Mouse (Mus musculus) neural tube, embryonic 15.5 days (tissue): ENCODE results near the gene Cldnd1. TPM values are rescaled to one million over a fixed set of nuclear protein-coding genes. Genes with fewer than 3 reads are reported as not detected.

Experiments
- ATAC-seq: fragments of 200-750 bp; cut with Nextera tagmentation; 2 replicates; pipeline ENCODE4 v1.8.0; 2017; ENCODE audit warnings: mild to moderate bottlenecking, moderate TSS enrichment, moderate library complexity; ENCODE audit not compliant: low FRiP score
- H3K27ac ChIP-seq: fragments of 300-500 bp; sonication (generic); replicated peaks from 2 replicates; pipeline ENCODE4 v1.5.1; 2015; ENCODE audit warnings: mild to moderate bottlenecking, inconsistent platforms
- H3K27me3 ChIP-seq: fragments of 300-500 bp; sonication (generic); replicated peaks from 2 replicates; pipeline ENCODE4 v1.6.1; 2015; ENCODE audit warnings: inconsistent platforms
- H3K36me3 ChIP-seq: fragments of 300-500 bp; sonication (generic); 2 replicates; pipeline ENCODE4 v1.6.1; 2015; ENCODE audit warnings: inconsistent platforms
- H3K4me1 ChIP-seq: fragments of 300-500 bp; sonication (generic); 2 replicates; pipeline ENCODE4 v1.6.1; 2015; ENCODE audit warnings: inconsistent platforms
- H3K4me2 ChIP-seq: fragments of 300-500 bp; sonication (generic); 2 replicates; pipeline ENCODE4 v1.6.1; 2015; ENCODE audit warnings: inconsistent platforms, mild to moderate bottlenecking, moderate library complexity
- H3K4me3 ChIP-seq: fragments of 300-500 bp; sonication (generic); replicated peaks from 2 replicates; pipeline ENCODE4 v1.5.1; 2015; ENCODE audit warnings: mild to moderate bottlenecking, inconsistent platforms
- H3K9ac ChIP-seq: fragments of 300-500 bp; sonication (generic); replicated peaks from 2 replicates; pipeline ENCODE4 v1.6.1; 2015; ENCODE audit warnings: mild to moderate bottlenecking, inconsistent platforms
- H3K9me3 ChIP-seq: fragments of 300-500 bp; sonication (generic); replicated peaks from 2 replicates; pipeline ENCODE4 v1.6.1; 2016; ENCODE audit warnings: inconsistent platforms
- WGBS: fragments of 180-500 bp; shearing (Covaris S2); methylation state at CpG from one replicate; pipeline ENCODE4 v1.1.7; 2015; ENCODE audit warnings: mixed read lengths; 5-methylcytosine and 5-hydroxymethylcytosine counted together
- polyA plus RNA-seq: library from polyadenylated mRNA; unstranded; fragments of >200 nt; fragmentation: Nextera tagmentation; extraction: Ambion mirVana; gene quantifications from 2 replicates; pipeline ENCODE4 v1.2.1, GENCODE M21; 2015

Cldnd1 gene
- polyA plus RNA-seq, 1 experiment from 2014 or later, result 141 TPM

DNA sequence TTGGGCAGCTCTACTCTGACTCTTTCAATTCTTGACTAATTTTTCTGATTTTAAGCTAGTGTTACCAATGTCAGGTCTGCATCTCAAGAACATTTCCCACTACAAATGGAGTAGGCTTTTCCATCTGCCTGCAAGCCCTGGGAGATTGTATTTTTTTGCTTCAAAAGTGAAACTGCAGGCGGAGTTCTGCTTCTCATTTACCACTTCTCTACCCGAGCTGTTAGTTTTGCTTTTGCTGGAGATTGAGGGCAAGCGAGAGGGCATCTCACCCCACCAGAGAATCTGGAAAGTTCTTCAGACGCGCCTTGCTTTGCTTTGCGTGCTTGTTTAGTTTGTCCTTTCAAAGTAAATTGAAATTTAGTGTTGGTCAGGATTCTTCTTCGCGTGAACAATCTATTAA lies 15.5 kb upstream of the Cldnd1 start:
- H3K4me1 ChIP-seq, result no peaks in the 10 kb centered on the region
- H3K4me2 ChIP-seq, result no peak overlapping the region
- no peaks in the 10 kb centered on the region for H3K9me3 ChIP-seq
- 80% methylated on average over 8 of the region's 8 CpGs for WGBS
- H3K36me3 ChIP-seq, result no peaks in the 10 kb centered on the region
- H3K4me3 ChIP-seq, result no peak overlapping the region
- H3K9ac ChIP-seq, result no peak overlapping the region
- H3K27me3 ChIP-seq, result no peaks in the 10 kb centered on the region
- ATAC-seq, result no peak
- H3K27ac ChIP-seq, result no peak overlapping the region

- WGBS, result 91% methylated on average over 1 of the region's 1 CpGs
- H3K27me3 ChIP-seq, result no peaks in the 10 kb centered on the region
- no peaks in the 10 kb centered on the region for H3K4me1 ChIP-seq
These were observed 14.6 kb upstream of the Cldnd1 start for GRCm38 (mm10) chr16:58713128-58713527.

GRCm38 (mm10) chr16:58715018-58715417 lies 12.7 kb upstream of the Cldnd1 start:
- Histone ChIP-seq H3K4me2 (no peak overlapping the region), H3K27ac (no peak overlapping the region), H3K4me1 (no peaks in the 10 kb centered on the region), H3K9ac (no peak overlapping the region), H3K4me3 (no peak overlapping the region), H3K27me3 (no peaks in the 10 kb centered on the region), H3K9me3 (no peaks in the 10 kb centered on the region), H3K36me3 (no peaks in the 10 kb centered on the region)
- no peak for ATAC-seq
- 70% methylated on average over 4 of the region's 4 CpGs for WGBS

More at GRCm38 (mm10) chr16:58713128-58713527, 14.6 kb upstream of the Cldnd1 start:
- H3K9me3 ChIP-seq, result no peaks in the 10 kb centered on the region
- H3K9ac ChIP-seq, result no peak overlapping the region
- H3K36me3 ChIP-seq, result no peaks in the 10 kb centered on the region
- no peak overlapping the region for H3K27ac ChIP-seq
- no peak for ATAC-seq
- no peak overlapping the region for H3K4me3 ChIP-seq
- no peak overlapping the region for H3K4me2 ChIP-seq

DNA sequence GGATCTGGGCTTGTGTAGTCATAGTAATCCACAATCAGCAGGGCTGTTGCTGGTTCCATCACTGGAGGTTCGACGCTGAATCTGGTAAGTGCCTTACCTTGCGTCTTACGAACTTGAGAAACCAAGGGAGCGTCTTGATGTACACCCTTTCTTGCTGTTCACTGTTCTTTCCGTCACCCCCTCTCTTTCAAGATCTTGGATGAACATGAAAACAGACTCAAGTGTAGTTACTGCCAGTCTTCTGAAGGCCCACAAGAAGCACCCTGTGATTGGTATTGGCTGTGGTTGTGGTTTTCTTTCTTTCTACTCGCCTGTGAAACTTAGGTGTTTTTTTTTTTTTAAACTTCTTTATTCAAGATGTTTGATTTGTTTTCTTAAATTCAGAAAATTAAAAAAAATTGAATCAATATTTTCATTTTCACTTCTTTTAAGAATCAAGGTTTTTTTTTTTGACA lies 9.0 kb upstream of the Cldnd1 start, which contains the start of gene Gpr15:
TSS of gene Gpr15 (minus strand) at position 405 of the 455 bp plus-strand sequence.
- H3K9ac ChIP-seq, result no peak within 1 kb of the TSS
- WGBS, result 95% methylated on average over 7 of the region's 7 CpGs
- H3K4me2 ChIP-seq, result no peak within 1 kb of the TSS
- H3K27me3 ChIP-seq, result no peaks in the 10 kb centered on the region
- H3K4me3 ChIP-seq, result no peak within 1 kb of the TSS
- no peaks in the 10 kb centered on the region for H3K4me1 ChIP-seq
- no peaks in the 10 kb centered on the region for H3K36me3 ChIP-seq
- H3K27ac ChIP-seq, result no peak within 1 kb of the TSS
- H3K9me3 ChIP-seq, result no peaks in the 10 kb centered on the region
- no peak for ATAC-seq

DNA sequence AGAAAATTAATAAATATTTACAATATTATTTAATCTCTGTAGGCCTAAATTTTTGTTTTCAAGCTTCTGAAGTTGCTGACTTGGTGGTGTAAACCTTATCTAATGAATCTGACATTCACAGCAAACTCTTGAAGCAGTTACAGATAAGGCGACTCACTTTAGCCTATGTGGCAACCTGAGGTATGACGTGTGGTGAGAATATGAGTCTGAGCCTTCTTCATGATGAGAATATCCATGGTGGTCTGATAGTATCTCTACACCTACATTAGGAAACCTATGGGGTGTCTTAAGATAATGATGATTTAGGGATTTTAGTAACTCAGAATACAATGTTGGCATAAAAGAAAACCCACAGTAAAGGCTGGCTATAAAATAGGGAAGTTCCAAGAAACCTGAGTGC lies 5.4 kb upstream of the Cldnd1 start:
- Histone ChIP-seq H3K9ac (no peak overlapping the region), H3K36me3 (no peaks in the 10 kb centered on the region), H3K4me2 (no peak overlapping the region), H3K4me1 (no peaks in the 10 kb centered on the region), H3K27me3 (no peaks in the 10 kb centered on the region), H3K27ac (no peak overlapping the region), H3K4me3 (no peak overlapping the region), H3K9me3 (no peaks in the 10 kb centered on the region)
- 91% methylated on average over 2 of the region's 2 CpGs for WGBS
- ATAC-seq, result no peak

GRCm38 (mm10) chr16:58726680-58727476 lies 832 bp upstream of the Cldnd1 start:
- Histone ChIP-seq H3K9me3 (no peaks in the 10 kb centered on the region), H3K4me2 (peak overlapping the region; percentile 67), H3K27ac (no peak overlapping the region), H3K36me3 (peaks cover 14% of the 10 kb centered on the region), H3K4me3 (peak overlapping the region; percentile 75; the same call in 1 of the 2 replicates), H3K27me3 (no peaks in the 10 kb centered on the region), H3K4me1 (peaks cover 11% of the 10 kb centered on the region), H3K9ac (no peak overlapping the region)
- 83% methylated on average over 11 of the region's 11 CpGs for WGBS
- ATAC-seq, result no peak

DNA sequence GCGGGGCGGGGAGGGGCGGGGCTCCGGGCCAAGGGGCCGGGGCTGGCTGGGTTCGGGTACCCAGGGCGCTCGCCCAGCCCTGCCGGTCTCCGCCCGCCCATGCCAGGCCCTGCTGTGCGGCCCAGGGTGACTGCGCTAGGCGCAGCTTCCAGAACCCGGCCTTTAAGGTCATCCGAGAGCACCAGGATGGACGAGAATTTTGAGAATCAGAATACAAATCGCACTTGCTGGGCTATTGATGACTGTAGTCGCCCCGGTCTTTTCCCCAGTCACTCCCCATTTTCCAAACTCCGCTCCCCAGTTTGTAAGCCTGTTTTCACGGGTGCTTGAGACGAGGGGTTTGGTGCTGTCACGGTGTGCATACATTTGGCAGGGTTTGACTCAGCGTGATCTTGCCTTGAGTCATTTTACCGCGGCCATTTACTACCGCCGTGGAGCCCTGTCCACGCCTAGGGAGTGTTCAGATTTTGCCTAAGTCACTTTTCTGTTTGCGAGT lies 514 bp downstream of the Cldnd1 start:
- peak overlapping the region; percentile 82 for H3K9ac ChIP-seq
- H3K9me3 ChIP-seq, result no peaks in the 10 kb centered on the region
- H3K4me2 ChIP-seq, result peak overlapping the region; percentile 67
- peak overlapping the region; percentile 75 for H3K4me3 ChIP-seq
- WGBS, result under 1% methylated on average over 24 of the region's 31 CpGs
- peak overlapping the region; percentile 86 for H3K27ac ChIP-seq
- no peaks in the 10 kb centered on the region for H3K27me3 ChIP-seq
- H3K36me3 ChIP-seq, result peaks cover 26% of the 10 kb centered on the region
- H3K4me1 ChIP-seq, result peaks cover 11% of the 10 kb centered on the region
- ATAC-seq, result peak; percentile 91

- no peak overlapping the region for H3K4me2 ChIP-seq
- ATAC-seq, result no peak
- no peaks in the 10 kb centered on the region for H3K27me3 ChIP-seq
- no peaks in the 10 kb centered on the region for H3K4me1 ChIP-seq
- no peak overlapping the region for H3K9ac ChIP-seq
- H3K36me3 ChIP-seq, result peaks cover 21% of the 10 kb centered on the region
- H3K4me3 ChIP-seq, result no peak overlapping the region
- no peaks in the 10 kb centered on the region for H3K9me3 ChIP-seq
- 82% methylated on average over 4 of the region's 4 CpGs for WGBS
- H3K27ac ChIP-seq, result no peak overlapping the region
These were observed 10.5 kb downstream of the Cldnd1 start for GRCm38 (mm10) chr16:58738205-58738604.

DNA sequence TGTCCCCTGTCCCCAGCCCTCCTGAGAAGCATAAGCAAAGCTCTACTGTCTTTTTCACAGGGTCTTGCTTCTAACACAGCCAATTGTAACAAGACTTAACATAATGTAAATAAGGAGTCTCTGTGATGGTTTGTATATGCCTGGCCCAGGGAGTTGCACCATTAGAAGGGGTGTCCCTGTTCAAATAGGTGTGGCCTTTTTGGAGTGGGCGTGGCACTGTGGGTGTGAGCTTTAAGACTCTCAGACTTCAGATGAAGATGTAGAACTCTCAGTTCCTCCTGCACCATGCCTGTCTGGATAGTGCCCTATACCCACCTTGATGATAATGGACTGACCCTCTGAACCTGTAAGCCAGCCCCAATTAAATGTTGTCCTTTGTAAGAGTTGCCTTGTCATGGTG lies 11.1 kb downstream of the Cldnd1 start:
- 94% methylated on average over 1 of the region's 1 CpGs for WGBS
- Histone ChIP-seq H3K9me3 (no peaks in the 10 kb centered on the region), H3K27me3 (no peaks in the 10 kb centered on the region), H3K4me2 (no peak overlapping the region), H3K27ac (no peak overlapping the region), H3K4me1 (no peaks in the 10 kb centered on the region), H3K9ac (no peak overlapping the region), H3K4me3 (no peak overlapping the region), H3K36me3 (peaks cover 17% of the 10 kb centered on the region)
- ATAC-seq, result no peak

DNA sequence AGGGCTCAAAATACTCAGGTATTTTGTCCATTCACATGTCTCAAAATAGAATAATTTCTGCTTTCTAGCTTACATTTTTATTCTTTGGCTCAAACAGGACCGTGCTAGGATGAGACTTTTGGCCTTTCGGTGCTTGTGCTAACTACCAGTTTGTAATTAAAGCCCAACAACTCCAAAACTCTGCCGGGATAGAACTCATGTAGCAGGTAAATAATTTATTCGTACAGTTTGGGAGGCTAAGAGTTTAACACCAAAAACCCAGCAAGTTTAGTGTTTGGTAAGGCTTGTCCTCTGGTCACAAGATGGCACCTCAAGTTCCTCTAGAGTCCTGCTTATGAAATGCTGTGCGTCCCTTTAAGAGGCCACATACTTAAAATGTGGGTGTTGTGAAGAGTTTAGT lies 13.0 kb downstream of the Cldnd1 start:
- Histone ChIP-seq H3K36me3 (peaks cover 1% of the 10 kb centered on the region; the same call in 1 of the 2 replicates), H3K9ac (no peak overlapping the region), H3K4me3 (no peak overlapping the region), H3K4me1 (no peaks in the 10 kb centered on the region), H3K27ac (no peak overlapping the region), H3K27me3 (no peaks in the 10 kb centered on the region), H3K9me3 (no peaks in the 10 kb centered on the region), H3K4me2 (no peak overlapping the region)
- WGBS, result 93% methylated on average over 5 of the region's 5 CpGs
- ATAC-seq, result no peak

DNA sequence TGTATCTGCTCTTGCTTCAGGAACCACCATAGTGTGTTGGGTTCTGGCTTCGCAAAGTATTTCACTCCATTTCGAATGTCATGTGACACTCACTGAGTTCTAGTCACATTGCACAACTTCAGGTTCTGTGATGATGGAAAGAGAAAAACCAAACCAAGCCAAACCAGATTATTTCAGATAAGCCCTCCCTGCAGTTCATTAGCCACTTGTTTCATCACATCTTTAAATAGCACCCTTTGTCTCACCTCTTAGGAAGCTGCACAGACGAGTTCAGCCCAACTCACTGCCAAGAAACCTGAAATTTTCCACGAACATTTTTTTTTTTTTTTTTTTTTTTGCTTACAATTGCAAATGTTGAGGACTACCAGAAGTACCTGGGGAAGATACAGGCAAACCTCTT lies 19.0 kb downstream of the Cldnd1 start:
- Histone ChIP-seq H3K9me3 (no peaks in the 10 kb centered on the region), H3K4me2 (no peak overlapping the region), H3K27ac (no peak overlapping the region), H3K4me1 (no peaks in the 10 kb centered on the region), H3K4me3 (no peak overlapping the region), H3K9ac (no peak overlapping the region), H3K27me3 (no peaks in the 10 kb centered on the region), H3K36me3 (no peaks in the 10 kb centered on the region)
- no peak for ATAC-seq
- 77% methylated on average over 4 of the region's 4 CpGs for whole genome bisulfite sequencing

DNA sequence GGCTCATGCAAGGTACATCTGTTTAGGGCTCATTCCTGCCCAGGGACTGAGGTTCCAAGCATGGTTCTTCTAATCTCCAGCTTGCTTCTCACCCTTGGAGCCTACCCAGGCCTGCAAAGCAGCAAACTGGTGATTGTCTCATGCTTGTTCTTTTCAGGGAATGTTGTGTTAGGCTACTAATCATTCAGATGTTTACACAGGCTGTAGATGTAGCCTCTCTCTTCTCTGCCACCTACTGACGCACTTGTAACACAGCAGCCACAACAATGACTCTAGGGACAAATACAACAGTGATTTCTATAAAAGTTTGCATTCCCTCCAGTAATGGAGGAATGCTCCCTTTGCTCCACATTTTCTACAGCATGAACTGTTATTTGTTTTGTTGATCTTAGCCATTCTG lies 23.6 kb downstream of the Cldnd1 start:
- Histone ChIP-seq H3K27ac (no peak overlapping the region), H3K4me3 (no peak overlapping the region), H3K4me2 (no peak overlapping the region), H3K9me3 (no peaks in the 10 kb centered on the region), H3K9ac (no peak overlapping the region), H3K36me3 (no peaks in the 10 kb centered on the region), H3K4me1 (no peaks in the 10 kb centered on the region), H3K27me3 (no peaks in the 10 kb centered on the region)
- WGBS, result 42% methylated on average over 1 of the region's 1 CpGs
- no peak for ATAC-seq
